Mouse (Mus musculus) adipocyte (in vitro differentiated cells): Measurements from ENCODE around the gene Tpst2.

ENCODE experiments used
- DNase-seq: peaks from one replicate; pipeline ENCODE4 v3.0.0-alpha.2; 2016; ENCODE audit warnings: low spot score

Gene Tpst2

DNA sequence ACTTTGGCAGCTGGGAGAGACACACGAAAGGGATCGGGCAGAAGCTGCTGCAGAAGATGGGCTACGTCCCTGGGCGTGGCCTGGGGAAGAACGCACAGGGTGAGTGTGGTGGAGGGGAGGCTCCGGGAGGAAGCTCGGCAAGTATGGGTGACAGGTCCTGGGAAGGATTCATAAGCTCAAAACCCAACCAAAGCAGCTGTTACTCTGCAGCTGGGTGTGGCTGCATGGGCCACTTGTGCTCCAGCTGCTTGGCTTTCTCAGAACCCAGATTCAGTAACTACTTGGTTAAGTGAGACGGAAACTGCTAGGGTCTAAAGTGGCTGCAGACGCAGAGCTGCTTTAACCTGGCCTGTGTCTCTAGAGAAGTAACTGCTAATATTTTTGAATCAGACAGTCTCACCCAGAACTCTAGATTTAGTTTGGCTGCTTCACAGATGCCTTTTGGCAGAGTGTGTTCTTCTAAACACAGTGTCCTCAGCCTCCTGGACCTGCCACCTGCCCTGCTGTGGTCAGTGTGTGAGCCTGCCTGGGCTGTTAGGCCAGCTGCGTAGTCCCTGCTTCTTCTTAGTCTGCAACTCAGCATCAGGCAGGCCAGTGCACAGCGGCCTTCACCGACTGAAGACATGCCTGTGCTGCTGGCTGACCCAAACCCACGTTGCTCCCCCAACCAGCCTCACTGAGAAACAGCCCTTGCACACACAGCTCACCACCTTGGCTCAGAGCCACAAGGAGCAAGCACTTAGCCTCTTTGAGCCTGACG, 53.5 kb downstream of the Tpst2 start:
- no peak for DNase-seq

DNA sequence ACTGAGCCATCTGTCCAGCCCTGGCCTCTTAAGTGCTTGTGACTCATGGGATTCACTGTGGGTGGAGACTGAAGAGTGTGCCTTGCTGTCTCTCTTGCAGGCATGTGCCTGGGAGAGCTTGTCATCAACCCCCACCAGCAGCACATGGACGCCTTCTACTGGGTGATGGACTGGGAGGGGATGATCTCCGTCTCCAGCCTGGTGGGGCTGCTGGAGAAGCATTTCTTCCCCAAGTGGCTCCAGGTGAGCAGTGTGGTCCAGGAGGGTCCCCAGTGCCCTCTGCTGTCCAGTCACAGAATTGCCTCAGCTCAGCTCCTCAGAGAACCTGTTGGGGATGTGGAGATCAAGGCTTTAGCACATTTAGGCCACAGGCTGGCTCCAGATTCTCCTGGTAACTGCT, 59.0 kb downstream of the Tpst2 start:
- no peak for DNase-seq

DNA sequence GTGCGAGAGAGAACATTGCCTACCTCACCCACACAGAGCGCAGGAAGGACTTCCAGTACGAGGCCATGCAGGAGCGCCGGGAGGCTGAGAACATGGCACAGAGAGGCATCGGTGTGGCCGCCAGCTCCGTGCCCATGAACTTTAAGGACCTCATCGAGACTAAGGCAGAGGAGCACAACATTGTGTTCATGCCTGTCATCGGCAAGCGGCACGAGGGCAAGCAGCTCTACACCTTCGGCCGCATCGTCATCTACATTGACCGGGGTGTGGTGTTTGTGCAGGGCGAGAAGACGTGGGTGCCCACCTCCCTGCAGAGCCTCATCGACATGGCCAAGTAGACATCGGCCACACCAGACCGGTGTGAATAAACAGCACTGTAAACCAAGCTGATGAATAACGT, 60.5 kb downstream of the Tpst2 start:
- no peak for DNase-seq

DNA sequence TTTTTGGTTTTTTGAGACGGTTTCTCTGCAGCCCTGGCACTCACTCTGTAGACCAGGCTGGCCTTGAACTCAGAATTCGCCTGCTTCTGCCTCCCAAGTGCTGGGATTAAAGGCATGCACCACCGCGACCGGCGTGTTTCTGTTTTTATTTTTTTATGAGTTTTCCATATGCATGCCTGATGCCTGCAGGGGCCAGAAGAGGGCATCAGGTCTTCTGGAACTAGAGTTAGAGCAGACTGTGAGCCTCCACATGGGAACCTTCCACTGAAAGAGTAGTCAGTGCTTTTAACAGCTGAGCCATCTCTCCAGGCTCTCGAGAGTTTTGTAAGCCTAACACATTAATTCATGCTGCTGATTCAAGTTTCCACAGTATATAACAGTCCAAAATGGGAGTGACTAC, 62.7 kb downstream of the Tpst2 start:
- peak; percentile 48 for DNase-seq

DNA sequence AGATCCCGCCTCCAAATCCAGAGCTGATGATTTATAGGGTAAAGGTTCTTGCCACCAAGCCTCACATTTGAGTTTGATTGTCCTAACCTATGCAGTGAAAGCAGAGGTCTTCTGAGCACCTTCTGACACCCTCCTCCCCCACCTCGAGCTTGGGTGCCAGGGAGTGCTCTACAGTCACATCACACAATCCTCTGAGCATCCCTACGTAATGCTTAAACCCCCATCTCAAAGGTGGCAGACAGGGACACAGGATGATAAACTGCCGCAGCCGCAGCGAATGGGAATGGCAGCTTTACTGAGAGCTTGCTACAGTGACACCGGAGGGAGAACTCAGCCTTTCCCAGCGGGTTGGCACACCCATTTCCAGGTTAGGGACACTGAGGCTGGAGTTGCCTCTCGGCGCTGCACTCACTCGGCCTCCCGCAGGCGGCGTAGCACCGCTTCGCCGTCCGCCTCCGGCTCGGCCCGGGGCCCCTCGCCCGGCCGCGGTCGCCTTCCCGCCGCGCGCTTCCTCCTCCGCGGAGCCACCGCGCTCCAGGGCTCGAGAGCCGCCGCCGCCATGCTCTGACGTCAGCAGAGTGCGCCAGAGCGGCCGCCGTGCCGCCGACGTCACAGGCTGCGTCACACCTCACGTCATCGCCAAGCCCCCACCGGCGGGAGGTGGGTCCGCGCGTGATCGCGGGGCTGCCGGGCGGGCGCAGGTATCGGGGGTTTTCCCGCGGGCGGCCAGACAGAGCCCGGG, 66.1 kb downstream of the Tpst2 start, which contains the start of the genes Srrd and Hps4:
Gene Srrd, minus strand, starts transcription at position 578 of the 742 bp plus-strand sequence.
Gene Hps4, plus strand, starts transcription at position 621 of the 742 bp plus-strand sequence.
- DNase-seq: peak; percentile 77

DNA sequence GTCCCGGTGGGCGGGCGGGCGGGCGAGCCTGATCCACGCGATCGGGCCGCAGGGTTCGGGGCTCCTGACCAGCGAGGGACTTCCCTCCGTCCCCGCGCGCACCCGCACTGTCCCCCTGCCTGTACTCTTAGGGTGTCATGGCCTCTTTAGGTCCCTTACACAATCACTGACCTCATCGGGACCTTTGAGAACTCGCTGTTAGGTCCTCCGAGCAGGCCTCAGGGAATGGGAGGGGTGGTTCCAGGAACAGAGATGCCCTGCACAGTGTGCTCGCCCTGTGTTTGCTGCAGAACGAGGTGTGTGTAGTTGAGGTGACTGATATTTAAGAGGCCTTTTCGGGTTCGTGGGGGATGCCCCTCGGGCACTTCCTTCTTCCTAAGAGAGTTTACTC, 66.7 kb downstream of the Tpst2 start:
- DNase-seq: peak; percentile 63

DNA sequence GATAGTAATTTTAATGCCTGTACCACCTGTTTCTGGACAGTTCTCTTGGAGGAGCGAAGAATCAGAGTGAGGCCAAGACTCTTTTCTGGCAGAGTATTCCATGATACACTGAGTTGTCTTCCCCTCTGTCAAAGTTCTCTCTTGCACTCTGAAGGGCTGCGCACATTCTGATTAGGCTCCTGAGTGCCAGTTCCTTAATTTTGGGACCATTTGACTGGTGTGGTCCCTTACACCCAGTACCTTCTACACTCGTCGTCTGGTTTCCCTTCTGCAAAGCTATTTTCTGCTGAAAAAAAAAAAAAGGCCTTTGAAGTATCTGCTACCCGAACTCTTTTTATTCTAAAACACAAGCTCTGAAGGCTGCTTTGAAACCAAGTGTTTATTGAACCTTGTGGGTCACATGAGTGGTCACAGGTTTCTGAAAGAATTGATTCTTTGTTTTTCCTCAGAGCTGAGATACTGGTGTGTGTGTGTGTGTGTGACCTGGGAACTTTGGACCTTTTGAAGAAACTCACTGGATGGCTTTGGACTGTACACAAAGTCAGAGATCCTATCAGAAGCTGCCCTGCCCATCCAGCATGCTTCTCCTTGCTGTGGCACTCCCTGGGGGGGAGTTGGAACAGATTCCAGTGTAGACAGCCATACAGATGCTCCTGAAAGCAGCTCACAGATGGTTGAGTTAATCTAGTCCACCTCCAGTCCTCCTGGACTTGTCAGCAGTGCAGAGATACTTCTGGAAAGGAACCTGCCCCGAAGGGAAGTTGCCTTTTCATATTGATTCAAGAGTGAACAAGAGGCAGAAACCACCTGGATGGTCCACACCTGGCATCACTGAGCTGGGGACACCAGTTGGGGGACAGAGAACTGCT, 67.8 kb downstream of the Tpst2 start:
- DNase-seq: no peak

DNA sequence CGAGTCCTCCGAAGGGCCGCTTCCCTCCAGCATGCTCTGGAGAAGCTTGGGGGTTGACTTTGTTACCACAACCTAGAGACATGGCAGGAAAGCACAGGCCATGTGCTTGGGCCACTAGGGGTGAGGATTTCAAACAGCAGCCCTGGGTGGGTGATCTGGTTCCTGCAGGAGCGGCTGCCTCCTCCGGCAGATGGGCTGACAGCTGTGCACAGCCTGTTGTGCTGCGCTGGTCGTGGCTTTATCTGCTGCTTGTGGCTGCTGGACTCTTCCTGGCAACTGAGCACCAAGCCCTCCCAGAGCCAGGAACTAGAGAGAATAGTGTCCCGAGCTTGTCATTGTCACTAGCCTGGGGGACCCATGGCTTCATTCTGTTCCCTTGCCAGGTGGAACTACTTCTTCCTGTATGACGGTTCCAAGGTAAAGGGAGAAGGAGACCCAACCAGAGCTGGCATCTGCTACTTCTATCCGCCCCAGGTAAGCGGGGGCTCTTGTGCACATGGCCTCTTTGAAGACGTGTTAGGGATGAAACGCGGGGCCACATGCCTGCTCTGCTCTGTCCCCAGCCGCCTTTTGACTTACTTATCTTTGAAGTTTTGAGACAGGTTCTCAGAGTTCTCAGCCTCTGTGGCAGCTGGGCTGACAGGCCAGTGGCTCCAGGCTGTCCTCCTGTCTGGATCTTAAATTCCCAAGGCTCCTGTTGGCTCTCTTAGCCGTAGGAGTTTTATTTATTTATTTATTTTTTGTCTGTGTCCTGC, 69.9 kb downstream of the Tpst2 start:
- DNase-seq: no peak

DNA sequence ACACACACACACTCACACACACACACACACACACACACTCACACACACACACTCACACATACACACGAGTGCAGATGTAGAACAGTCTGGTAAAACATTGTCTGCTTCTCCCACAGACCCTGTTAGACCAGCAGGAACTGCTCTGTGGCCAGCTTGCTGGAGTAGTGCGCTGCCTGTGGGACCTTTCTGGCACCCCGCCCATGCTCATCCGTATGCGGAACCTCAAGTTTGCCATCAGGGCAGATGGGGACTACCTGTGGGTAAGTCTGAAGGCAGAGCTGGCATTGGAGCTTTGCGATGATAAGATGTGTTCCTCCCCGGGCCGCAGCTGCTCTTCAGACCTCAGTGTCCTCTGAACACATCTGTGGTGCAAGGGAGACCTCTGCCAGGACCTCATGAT, 72.7 kb downstream of the Tpst2 start:
- no peak for DNase-seq

DNA sequence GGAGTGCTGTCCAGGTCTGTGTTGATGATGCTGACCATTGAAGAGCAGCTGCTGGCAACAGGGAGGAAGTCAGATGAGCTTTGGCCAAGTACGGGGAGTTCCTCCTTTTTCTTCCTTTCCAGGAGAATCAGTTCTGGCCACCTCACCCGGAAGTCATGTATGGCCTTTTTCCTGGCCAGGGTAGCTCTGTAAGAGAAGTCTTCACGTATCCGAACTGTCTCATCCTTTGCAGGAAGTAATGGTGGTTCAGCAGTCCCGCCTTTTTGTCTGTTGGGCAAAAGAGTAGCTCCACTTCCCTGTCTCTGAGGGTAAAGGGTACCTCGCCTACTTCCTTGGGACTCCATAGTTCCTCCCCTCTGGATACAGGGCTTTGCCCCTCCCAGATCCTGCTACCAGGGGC, 79.0 kb downstream of the Tpst2 start:
- DNase-seq: no peak

DNA sequence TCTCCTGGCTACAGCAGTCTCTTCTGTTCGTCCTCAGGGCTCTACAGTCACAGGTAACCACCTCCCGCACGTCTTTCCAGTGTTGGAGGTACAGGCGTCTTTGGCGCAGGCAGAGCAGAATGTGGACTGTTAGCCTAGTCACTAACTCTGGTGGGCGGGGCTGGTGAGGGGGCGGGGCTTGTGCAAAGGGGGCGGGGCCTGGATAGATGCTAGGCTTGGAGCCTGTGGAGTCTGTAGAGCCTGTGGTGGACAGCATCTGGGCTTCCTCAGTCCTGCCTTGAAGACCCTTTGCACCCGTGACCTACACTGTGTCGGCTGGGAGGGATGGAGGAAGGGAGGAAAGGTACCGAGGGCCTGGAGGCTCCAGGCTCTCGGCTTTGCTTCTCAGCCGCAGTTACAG, 79.4 kb downstream of the Tpst2 start, which contains the start of gene Gm6583:
Gene Gm6583, minus strand, starts transcription at position 124 of the 400 bp plus-strand sequence.
- no peak for DNase-seq

DNA sequence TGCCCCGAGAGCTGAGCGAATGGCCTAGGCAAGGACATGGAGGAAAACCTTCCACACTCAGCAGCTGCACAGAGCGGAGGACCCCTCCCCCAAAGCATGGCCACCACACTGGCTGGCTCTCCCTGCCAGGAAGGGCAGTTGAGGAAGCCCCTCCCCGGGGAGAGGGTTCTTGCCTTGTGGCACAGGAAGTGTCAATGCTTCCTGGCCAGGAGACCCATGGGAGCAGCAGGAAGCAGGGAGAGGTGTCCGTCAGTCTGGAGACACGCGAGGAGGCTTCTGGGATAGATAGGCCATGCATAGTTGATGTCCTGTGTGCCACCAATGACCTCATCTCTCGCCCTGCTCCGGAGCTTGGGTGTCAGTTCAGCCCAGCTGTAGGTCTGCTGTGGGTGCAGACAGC, 79.8 kb downstream of the Tpst2 start:
- DNase-seq: no peak

DNA sequence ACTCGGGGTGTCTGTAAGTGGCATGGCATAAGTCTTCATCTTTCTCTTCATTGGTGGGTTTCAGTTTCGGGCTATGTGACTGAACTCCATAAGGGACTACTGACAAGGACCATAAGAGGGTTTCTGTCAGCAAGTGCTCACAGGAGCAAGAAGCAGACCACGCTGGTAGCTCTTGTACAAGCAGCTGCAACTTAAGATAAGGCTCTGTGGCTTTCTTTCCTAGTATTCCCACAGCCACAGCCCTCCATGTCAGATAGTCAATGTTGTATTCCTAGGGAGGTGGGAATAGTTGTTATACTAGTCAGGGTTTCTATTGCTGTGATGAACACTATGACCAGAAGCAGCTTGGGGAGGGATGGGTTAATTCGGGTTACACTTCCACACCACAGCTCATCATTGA, 83.0 kb downstream of the Tpst2 start:
- no peak for DNase-seq

DNA sequence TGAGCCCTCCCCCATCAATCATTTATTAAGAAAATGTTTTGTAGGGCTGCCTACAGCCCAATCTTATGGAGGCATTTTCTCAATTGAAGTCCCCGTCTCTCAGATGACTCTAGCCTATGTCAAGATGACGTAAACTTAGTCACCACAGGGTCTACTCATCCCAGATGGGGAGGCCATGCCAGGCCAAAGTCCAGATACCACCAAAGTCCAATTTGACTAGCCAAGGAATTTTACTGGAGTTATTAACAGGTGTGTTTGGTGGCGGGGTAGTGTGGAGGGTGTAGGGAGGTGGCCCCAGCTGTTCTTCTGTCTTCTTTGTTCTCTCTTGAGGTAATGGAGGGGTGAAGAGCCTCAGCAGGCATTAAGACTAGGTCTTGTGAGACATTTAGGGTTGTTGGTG, 83.6 kb downstream of the Tpst2 start:
- DNase-seq: no peak

DNA sequence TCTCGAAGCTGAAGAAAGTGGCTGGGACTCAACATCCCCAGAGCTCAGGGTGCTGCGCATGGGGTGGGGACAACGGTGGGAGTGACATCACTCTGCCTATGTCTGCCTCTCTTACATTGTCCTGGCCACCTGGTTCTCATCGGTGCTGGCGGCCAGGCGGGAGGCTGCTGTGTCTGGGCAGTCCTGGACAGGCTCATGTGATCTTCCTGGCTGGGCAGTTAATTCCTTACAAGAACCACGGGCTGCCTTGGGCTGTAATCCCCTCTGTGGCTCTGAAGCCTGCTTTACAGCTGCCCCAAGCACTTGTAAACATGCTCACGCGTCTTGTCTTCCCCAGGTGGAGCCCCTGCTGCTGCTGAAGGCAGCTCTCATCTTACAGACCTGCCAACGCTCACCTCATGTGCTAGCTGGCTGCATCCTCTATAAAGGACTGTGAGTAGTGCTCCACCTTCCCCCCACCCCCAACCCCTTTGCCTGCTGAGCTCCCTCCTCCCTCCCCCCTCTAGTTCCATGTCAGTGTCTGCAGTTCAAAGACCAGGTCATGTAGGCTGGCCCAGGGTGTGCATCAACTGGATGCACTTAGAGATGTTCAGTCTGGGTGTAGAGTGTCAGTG, 87.8 kb downstream of the Tpst2 start:
- DNase-seq: no peak
